Mouse (Mus musculus) heart, postnatal 0 days (tissue): ENCODE measurements at regions not wholly inside any gene's neighbourhood (a gene's known extent, or its start where the extent isn't known, plus 50 kb on each side); places are given as distances from the start of the nearest gene placed in this dataset.

Experiments used
- CTCF ChIP-seq: IDR thresholded peaks from 2 replicates; pipeline ENCODE4 v1.5.1; 2016; ENCODE audit warnings: antibody characterized with exemption, control low read depth, low read depth
- EP300 ChIP-seq: IDR thresholded peaks from 2 replicates; pipeline ENCODE4 v1.6.1; 2016; ENCODE audit warnings: antibody characterized with exemption, low read depth

- no peak for TF ChIP-seq CTCF
- TF ChIP-seq EP300 = no peak
These were observed 177.0 kb downstream of the Slc38a4 start for GRCm38 (mm10) chr15:96878796-96879195.
